Mouse (Mus musculus) thymus, postnatal 10 days (tissue): Measurements from ENCODE around the gene Cyp2c69.
"Not testable (repeated sequence)": the region's sequence is repeated elsewhere in the genome, so short reads cannot be mapped to it uniquely, and the experiment has no call there.

ENCODE experiments used
- DNase-seq, 2 experiments: peaks; one replicate each; pipeline ENCODE4 v3.0.0; 2021; ENCODE audit warnings: low spot score in 2 of 2

The Cyp2c69 gene

GRCm38 (mm10) chr19:39886699-39887098 lies at the start of gene Cyp2c69:
Gene Cyp2c69, minus strand, starts transcription at chr19:39886799.
- not testable (repeated sequence) for DNase-seq

GRCm38 (mm10) chr19:39935396-39935795 lies 48.8 kb upstream of the Cyp2c69 start:
- no peak for DNase-seq

- no peak for DNase-seq
These were observed 43.4 kb upstream of the Cyp2c69 start for GRCm38 (mm10) chr19:39930032-39930431.

- no peak for DNase-seq
These were observed 15.1 kb upstream of the Cyp2c69 start for GRCm38 (mm10) chr19:39901656-39902055.

GRCm38 (mm10) chr19:39890079-39890478 lies 3.5 kb upstream of the Cyp2c69 start:
- DNase-seq = not testable (repeated sequence)

GRCm38 (mm10) chr19:39866133-39866532 lies 20.5 kb downstream of the Cyp2c69 start:
- no peak for DNase-seq

- not testable (repeated sequence) for DNase-seq
These were observed 65.7 kb downstream of the Cyp2c69 start for GRCm38 (mm10) chr19:39820931-39821330.

GRCm38 (mm10) chr19:39816400-39816799 lies 70.2 kb downstream of the Cyp2c69 start:
- not testable (repeated sequence) for DNase-seq

- DNase-seq = not testable (repeated sequence)
These were observed 70.6 kb downstream of the Cyp2c69 start for GRCm38 (mm10) chr19:39815991-39816390.

GRCm38 (mm10) chr19:39812714-39813113 lies 73.9 kb downstream of the Cyp2c69 start, which contains the start of gene Cyp2c40:
Gene Cyp2c40, minus strand, starts transcription at chr19:39812814.
- not testable (repeated sequence) for DNase-seq
